Mouse (Mus musculus) forebrain, embryonic 10.5 days (tissue): ENCODE results near the gene Sox1. TPM values are rescaled to one million over a fixed set of nuclear protein-coding genes. Genes with fewer than 3 reads are reported as not detected.

Experiments
- DNase-seq: peaks from one replicate; pipeline ENCODE4 v3.0.0-alpha.2; 2017; ENCODE audit warnings: low spot score; ENCODE audit errors: extremely low spot score
- H3K27ac ChIP-seq: fragments of 300-500 bp; sonication (generic); 2 replicates; pipeline ENCODE4 v1.5.1; 2016; ENCODE audit warnings: mild to moderate bottlenecking
- H3K27me3 ChIP-seq: fragments of 300-500 bp; sonication (generic); 2 replicates; pipeline ENCODE4 v1.6.1; 2016; ENCODE audit warnings: mild to moderate bottlenecking; ENCODE audit not compliant: poor library complexity, severe bottlenecking
- H3K36me3 ChIP-seq: fragments of 300-500 bp; sonication (generic); replicated peaks from 2 replicates; pipeline ENCODE4 v1.6.1; 2016; ENCODE audit warnings: mild to moderate bottlenecking, moderate library complexity
- H3K4me1 ChIP-seq: fragments of 300-500 bp; sonication (generic); 2 replicates; pipeline ENCODE4 v1.6.1; 2016
- H3K4me3 ChIP-seq: fragments of 300-500 bp; sonication (generic); 2 replicates; pipeline ENCODE4 v1.5.1; 2016; ENCODE audit warnings: mild to moderate bottlenecking, moderate library complexity
- H3K9me3 ChIP-seq: fragments of 300-500 bp; sonication (generic); 2 replicates; pipeline ENCODE4 v1.6.1; 2016; ENCODE audit warnings: mild to moderate bottlenecking, moderate library complexity
- WGBS: fragments of 180-500 bp; shearing (Covaris S2); methylation state at CpG from one replicate; pipeline ENCODE4 v1.1.7; 2016; 5-methylcytosine and 5-hydroxymethylcytosine counted together
- polyA plus RNA-seq: library from polyadenylated mRNA; unstranded; fragments of >200 nt; fragmentation: Nextera tagmentation; extraction: Ambion mirVana; gene quantifications from 2 replicates; pipeline ENCODE4 v1.2.1, GENCODE M21; 2016

Sox1 gene
- polyA plus RNA-seq, 1 experiment from 2014 or later: 4.3 TPM

GRCm38 (mm10) chr8:12391366-12392250, 3.5 kb upstream of the Sox1 start:
- WGBS: 2% methylated on average over 37 of the region's 37 CpGs
- Histone ChIP-seq H3K27me3 (peaks cover 100% of the 10 kb centered on the region), H3K4me3 (peak overlapping the region; percentile 35), H3K36me3 (peaks cover 2% of the 10 kb centered on the region), H3K4me1 (peaks cover 91% of the 10 kb centered on the region), H3K9me3 (no peaks in the 10 kb centered on the region), H3K27ac (peak overlapping the region; percentile 60)
- peak; percentile 84 for DNase-seq

GRCm38 (mm10) chr8:12392801-12393200, 2.3 kb upstream of the Sox1 start:
- WGBS: 37% methylated on average over 1 of the region's 1 CpGs

DNA sequence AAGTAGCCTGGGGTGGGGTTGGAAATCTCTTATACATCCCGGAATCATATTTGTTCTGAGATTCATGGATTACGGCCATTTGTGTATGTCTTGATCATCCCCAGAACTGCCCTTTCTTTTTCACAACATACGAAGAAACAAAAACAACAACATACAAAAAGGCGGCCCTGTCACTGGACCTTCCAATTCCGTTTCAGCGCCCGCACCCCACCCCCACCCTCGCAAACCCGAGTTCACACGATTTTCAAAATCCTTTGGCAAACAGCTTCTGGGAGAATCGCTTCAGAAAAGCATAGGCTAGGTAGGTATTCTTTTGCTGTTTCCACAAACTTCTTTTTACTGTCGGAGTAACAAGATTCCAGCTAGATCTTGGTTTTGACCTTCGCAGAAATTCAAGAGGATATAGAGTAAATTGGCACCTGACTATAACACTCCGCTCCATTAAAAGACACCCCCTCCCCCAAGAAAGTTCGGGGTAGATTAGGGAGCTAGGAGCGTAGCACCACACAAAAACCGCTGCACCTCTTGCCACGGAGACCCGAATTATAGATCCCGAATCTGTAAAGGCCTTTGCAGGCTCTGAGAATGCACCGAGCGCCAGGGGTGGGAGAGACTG, 602 bp upstream of the Sox1 start:
- Histone ChIP-seq H3K27me3 (peaks cover 98% of the 10 kb centered on the region), H3K4me3 (peak overlapping the region; percentile 83), H3K36me3 (peaks cover 23% of the 10 kb centered on the region), H3K4me1 (peaks cover 75% of the 10 kb centered on the region), H3K9me3 (no peaks in the 10 kb centered on the region), H3K27ac (peak overlapping the region; percentile 99)
- 1% methylated on average over 22 of the region's 22 CpGs for WGBS
- DNase-seq: no peak

More at GRCm38 (mm10) chr8:12392801-12393200, 2.3 kb upstream of the Sox1 start:
- Histone ChIP-seq H3K4me3 (no peak overlapping the region), H3K9me3 (no peaks in the 10 kb centered on the region), H3K27ac (no peak overlapping the region), H3K27me3 (peaks cover 100% of the 10 kb centered on the region), H3K36me3 (peaks cover 14% of the 10 kb centered on the region), H3K4me1 (peaks cover 88% of the 10 kb centered on the region)
- peak; percentile 14 for DNase-seq

DNA sequence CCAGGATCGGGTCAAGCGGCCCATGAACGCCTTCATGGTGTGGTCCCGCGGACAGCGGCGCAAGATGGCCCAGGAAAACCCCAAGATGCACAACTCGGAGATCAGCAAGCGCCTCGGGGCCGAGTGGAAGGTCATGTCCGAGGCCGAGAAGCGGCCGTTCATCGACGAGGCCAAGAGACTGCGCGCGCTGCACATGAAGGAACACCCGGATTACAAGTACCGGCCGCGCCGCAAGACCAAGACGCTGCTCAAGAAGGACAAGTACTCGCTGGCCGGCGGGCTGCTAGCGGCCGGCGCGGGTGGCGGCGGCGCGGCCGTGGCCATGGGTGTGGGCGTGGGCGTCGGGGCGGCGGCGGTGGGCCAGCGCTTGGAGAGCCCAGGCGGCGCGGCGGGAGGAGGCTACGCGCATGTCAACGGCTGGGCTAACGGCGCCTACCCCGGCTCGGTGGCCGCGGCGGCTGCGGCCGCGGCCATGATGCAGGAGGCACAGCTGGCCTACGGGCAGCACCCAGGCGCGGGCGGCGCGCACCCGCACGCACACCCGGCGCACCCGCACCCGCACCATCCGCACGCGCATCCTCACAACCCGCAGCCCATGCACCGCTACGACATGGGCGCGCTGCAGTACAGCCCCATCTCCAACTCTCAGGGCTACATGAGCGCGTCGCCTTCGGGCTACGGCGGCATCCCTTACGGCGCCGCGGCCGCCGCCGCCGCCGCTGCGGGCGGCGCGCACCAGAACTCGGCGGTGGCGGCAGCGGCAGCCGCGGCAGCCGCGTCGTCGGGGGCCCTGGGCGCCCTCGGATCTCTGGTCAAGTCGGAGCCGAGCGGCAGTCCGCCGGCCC, 1.6 kb downstream of the Sox1 start:
- no peaks in the 10 kb centered on the region for H3K9me3 ChIP-seq
- H3K27me3 ChIP-seq: peaks cover 96% of the 10 kb centered on the region
- H3K36me3 ChIP-seq: peaks cover 23% of the 10 kb centered on the region
- peak overlapping the region; percentile 99 for H3K27ac ChIP-seq
- H3K4me1 ChIP-seq: peaks cover 75% of the 10 kb centered on the region
- under 1% methylated on average over 118 of the region's 118 CpGs for WGBS
- DNase-seq: peak; percentile 68
- H3K4me3 ChIP-seq: peak overlapping the region; percentile 83

DNA sequence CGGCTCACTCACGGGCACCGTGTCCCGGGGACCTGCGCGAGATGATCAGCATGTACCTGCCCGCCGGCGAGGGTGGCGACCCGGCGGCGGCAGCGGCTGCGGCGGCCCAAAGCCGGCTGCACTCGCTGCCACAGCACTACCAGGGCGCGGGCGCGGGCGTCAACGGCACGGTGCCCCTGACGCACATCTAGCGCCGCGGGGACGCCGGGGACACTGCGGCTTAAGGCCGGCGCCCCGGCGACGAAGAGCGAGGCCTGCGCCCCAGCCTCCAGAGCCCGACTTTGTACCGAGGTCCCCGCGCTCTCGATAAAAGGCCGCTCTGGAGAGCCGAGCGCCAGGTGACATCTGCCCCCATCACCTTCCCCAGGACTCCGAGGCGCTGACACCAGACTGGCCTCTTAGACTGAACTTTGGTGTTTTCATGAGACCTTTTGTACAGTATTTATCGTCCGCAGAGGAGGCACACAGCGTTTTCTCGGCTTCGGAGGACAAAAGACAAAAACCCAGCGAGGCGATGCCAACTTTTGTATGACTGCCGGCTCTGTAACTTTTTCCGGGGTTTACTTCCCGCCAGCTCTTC, 2.3 kb downstream of the Sox1 start:
- no peaks in the 10 kb centered on the region for H3K9me3 ChIP-seq
- peaks cover 23% of the 10 kb centered on the region for H3K36me3 ChIP-seq
- H3K27ac ChIP-seq: peak overlapping the region; percentile 99
- WGBS: under 1% methylated on average over 59 of the region's 59 CpGs
- peak overlapping the region; percentile 83 for H3K4me3 ChIP-seq
- peak; percentile 45 for DNase-seq
- H3K27me3 ChIP-seq: peaks cover 96% of the 10 kb centered on the region
- H3K4me1 ChIP-seq: peaks cover 77% of the 10 kb centered on the region

GRCm38 (mm10) chr8:12398011-12398945, 3.2 kb downstream of the Sox1 start:
- Histone ChIP-seq H3K27me3 (peaks cover 96% of the 10 kb centered on the region), H3K9me3 (no peaks in the 10 kb centered on the region), H3K4me1 (peaks cover 77% of the 10 kb centered on the region), H3K27ac (peak overlapping the region; percentile 99), H3K36me3 (peaks cover 23% of the 10 kb centered on the region), H3K4me3 (peak overlapping the region; percentile 83)
- WGBS: under 1% methylated on average over 21 of the region's 21 CpGs
- peak; percentile 43 for DNase-seq

GRCm38 (mm10) chr8:12399421-12400205, 4.5 kb downstream of the Sox1 start:
- H3K27ac ChIP-seq: peak overlapping the region; percentile 99
- H3K9me3 ChIP-seq: no peaks in the 10 kb centered on the region
- DNase-seq: peak; percentile 57
- WGBS: 1% methylated on average over 5 of the region's 5 CpGs
- H3K36me3 ChIP-seq: peaks cover 23% of the 10 kb centered on the region
- H3K4me3 ChIP-seq: peak overlapping the region; percentile 83
- peaks cover 77% of the 10 kb centered on the region for H3K4me1 ChIP-seq
- peaks cover 96% of the 10 kb centered on the region for H3K27me3 ChIP-seq

DNA sequence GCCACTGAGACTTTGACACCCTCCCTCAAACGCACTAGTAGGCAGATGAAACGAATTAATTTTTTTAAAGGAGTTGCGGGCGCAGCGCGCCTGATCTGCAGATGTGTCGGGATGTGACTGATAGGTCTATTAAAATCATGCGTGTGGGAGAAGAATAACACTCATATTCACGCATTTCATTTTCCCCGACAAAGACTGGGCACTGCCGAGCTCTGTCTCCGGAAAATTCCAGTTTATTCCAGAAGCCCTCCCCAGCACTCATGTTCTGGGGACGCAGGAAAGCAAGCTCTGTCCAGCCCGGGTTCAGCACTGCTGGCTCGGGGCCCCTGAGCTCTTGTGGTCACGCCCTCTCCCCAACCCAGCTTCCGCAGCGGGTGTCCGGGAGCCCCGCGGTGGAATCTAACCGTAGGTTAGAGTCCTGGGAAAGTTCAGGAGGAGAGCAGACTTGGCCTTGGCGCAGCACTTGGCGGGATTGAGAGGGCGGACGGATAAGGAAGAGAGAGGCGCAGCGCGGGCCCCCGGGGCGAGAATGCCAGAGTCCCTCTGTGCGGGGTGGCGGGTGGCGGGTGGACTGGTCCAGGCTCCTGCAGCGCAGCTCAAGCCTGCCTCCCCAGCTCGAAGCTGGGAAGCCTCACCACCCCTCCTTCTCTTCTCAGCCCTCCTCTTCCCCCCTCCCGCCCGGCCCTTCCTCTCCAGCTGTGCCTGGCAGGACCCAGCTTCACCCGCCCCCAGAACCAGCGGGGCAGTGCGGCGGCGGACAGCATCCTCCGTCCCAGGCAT, 5.7 kb downstream of the Sox1 start:
- H3K27ac ChIP-seq: peak overlapping the region; percentile 99
- peak overlapping the region; percentile 83 for H3K4me3 ChIP-seq
- DNase-seq: peak; percentile 76
- peaks cover 23% of the 10 kb centered on the region for H3K36me3 ChIP-seq
- peaks cover 96% of the 10 kb centered on the region for H3K27me3 ChIP-seq
- no peaks in the 10 kb centered on the region for H3K9me3 ChIP-seq
- H3K4me1 ChIP-seq: peaks cover 69% of the 10 kb centered on the region
- WGBS: under 1% methylated on average over 43 of the region's 44 CpGs

- Histone ChIP-seq H3K9me3 (no peaks in the 10 kb centered on the region), H3K4me1 (peaks cover 71% of the 10 kb centered on the region), H3K27ac (peak overlapping the region; percentile 99), H3K27me3 (peaks cover 96% of the 10 kb centered on the region), H3K36me3 (peaks cover 21% of the 10 kb centered on the region), H3K4me3 (peak overlapping the region; percentile 83)
- WGBS: under 1% methylated on average over 35 of the region's 35 CpGs
- DNase-seq: peak; percentile 76
These were observed 6.5 kb downstream of the Sox1 start for GRCm38 (mm10) chr8:12401391-12402270.

- Histone ChIP-seq H3K27ac (peak overlapping the region; percentile 99), H3K9me3 (no peaks in the 10 kb centered on the region), H3K27me3 (peaks cover 93% of the 10 kb centered on the region), H3K4me3 (peak overlapping the region; percentile 83), H3K4me1 (peaks cover 74% of the 10 kb centered on the region), H3K36me3 (peaks cover 10% of the 10 kb centered on the region)
- 3% methylated on average over 9 of the region's 9 CpGs for WGBS
- peak; percentile 53 for DNase-seq
These were observed 7.6 kb downstream of the Sox1 start for GRCm38 (mm10) chr8:12402709-12403108.
